Mouse (Mus musculus) testis, postnatal 10 days (tissue): ENCODE data around the gene Myl10.
"Not testable (repeated sequence)": the region's sequence is repeated elsewhere in the genome, so short reads cannot be mapped to it uniquely, and the experiment has no call there.

ENCODE experiments used
- DNase-seq: peaks from one replicate; pipeline ENCODE4 v3.0.0; 2021; ENCODE audit warnings: low spot score

Gene Myl10

GRCm38 (mm10) chr5:136692784-136693183 is at the start of gene Myl10:
Myl10 (plus strand) TSS chr5:136693146.
- DNase-seq = no peak

- DNase-seq = no peak
These were observed 46.1 kb upstream of the Myl10 start for GRCm38 (mm10) chr5:136646731-136647328.

- DNase-seq = no peak
These were observed 43.9 kb upstream of the Myl10 start for GRCm38 (mm10) chr5:136649071-136649470.

GRCm38 (mm10) chr5:136649655-136650054 is 43.3 kb upstream of the Myl10 start:
- DNase-seq = no peak

- DNase-seq = no peak
These were observed 38.5 kb upstream of the Myl10 start for GRCm38 (mm10) chr5:136654481-136654880.

GRCm38 (mm10) chr5:136656830-136657395 is 36.0 kb upstream of the Myl10 start:
- DNase-seq = no peak

GRCm38 (mm10) chr5:136660721-136661120 is 32.2 kb upstream of the Myl10 start:
- not testable (repeated sequence) for DNase-seq

GRCm38 (mm10) chr5:136662281-136662680 is 30.7 kb upstream of the Myl10 start:
- no peak for DNase-seq

GRCm38 (mm10) chr5:136662822-136663221 is 30.1 kb upstream of the Myl10 start:
- no peak for DNase-seq

GRCm38 (mm10) chr5:136664497-136664896 is 28.4 kb upstream of the Myl10 start:
- peak; percentile 88 for DNase-seq

GRCm38 (mm10) chr5:136676315-136677030 is 16.5 kb upstream of the Myl10 start:
- DNase-seq = no peak

- no peak for DNase-seq
These were observed 14.1 kb upstream of the Myl10 start for GRCm38 (mm10) chr5:136678840-136679348.

GRCm38 (mm10) chr5:136686349-136686748 is 6.6 kb upstream of the Myl10 start:
- no peak for DNase-seq

- no peak for DNase-seq
These were observed 5.4 kb upstream of the Myl10 start for GRCm38 (mm10) chr5:136687561-136687960.

- DNase-seq = no peak
These were observed 4.1 kb upstream of the Myl10 start for GRCm38 (mm10) chr5:136688841-136689240.

- DNase-seq = no peak
These were observed 1.8 kb upstream of the Myl10 start for GRCm38 (mm10) chr5:136691170-136691569.

- no peak for DNase-seq
These were observed 472 bp downstream of the Myl10 start for GRCm38 (mm10) chr5:136693418-136693817.

GRCm38 (mm10) chr5:136694976-136695375 is 2.0 kb downstream of the Myl10 start:
- no peak for DNase-seq

GRCm38 (mm10) chr5:136696516-136696915 is 3.6 kb downstream of the Myl10 start:
- DNase-seq = no peak

GRCm38 (mm10) chr5:136697618-136698017 is 4.7 kb downstream of the Myl10 start:
- no peak for DNase-seq

- DNase-seq = no peak
These were observed 9.3 kb downstream of the Myl10 start for GRCm38 (mm10) chr5:136702159-136702725.

GRCm38 (mm10) chr5:136703751-136704150 is 10.8 kb downstream of the Myl10 start:
- peak; percentile 91 for DNase-seq

- no peak for DNase-seq
These were observed 11.2 kb downstream of the Myl10 start for GRCm38 (mm10) chr5:136704151-136704550.
